Mouse (Mus musculus) 3134 (cell line): ENCODE data around the gene Gpr157.

Source experiments
- DNase-seq: peaks from one replicate; pipeline ENCODE4 v3.0.0-alpha.2; 2011; ENCODE audit warnings: low spot score; ENCODE audit not compliant: insufficient read length; ENCODE audit errors: extremely low read depth

The Gpr157 gene

GRCm38 (mm10) chr4:150068216-150068615, 18.9 kb upstream of the Gpr157 start:
- DNase-seq = peak; percentile 70

GRCm38 (mm10) chr4:150070136-150070535, 17.0 kb upstream of the Gpr157 start:
- peak; percentile 60 for DNase-seq

- DNase-seq = no peak
These were observed 14.6 kb upstream of the Gpr157 start for GRCm38 (mm10) chr4:150072416-150073101.

- DNase-seq = no peak
These were observed 14.1 kb upstream of the Gpr157 start for GRCm38 (mm10) chr4:150073102-150073473.

GRCm38 (mm10) chr4:150075350-150075749, 11.8 kb upstream of the Gpr157 start:
- DNase-seq = no peak

GRCm38 (mm10) chr4:150076147-150076546, 11.0 kb upstream of the Gpr157 start:
- DNase-seq = no peak

GRCm38 (mm10) chr4:150078646-150079045, 8.5 kb upstream of the Gpr157 start:
- no peak for DNase-seq

- no peak for DNase-seq
These were observed 7.9 kb upstream of the Gpr157 start for GRCm38 (mm10) chr4:150079244-150079643.

- no peak for DNase-seq
These were observed 6.7 kb upstream of the Gpr157 start for GRCm38 (mm10) chr4:150080330-150080967.

GRCm38 (mm10) chr4:150085366-150085765, 1.8 kb upstream of the Gpr157 start:
- DNase-seq = no peak

- no peak for DNase-seq
These were observed 364 bp upstream of the Gpr157 start for GRCm38 (mm10) chr4:150086841-150087160.

- no peak for DNase-seq
These were observed 845 bp downstream of the Gpr157 start for GRCm38 (mm10) chr4:150087890-150088530.

GRCm38 (mm10) chr4:150089121-150089520, 2.0 kb downstream of the Gpr157 start:
- DNase-seq = no peak

- DNase-seq = no peak
These were observed 4.9 kb downstream of the Gpr157 start for GRCm38 (mm10) chr4:150091887-150092582.

- DNase-seq = no peak
These were observed 5.4 kb downstream of the Gpr157 start for GRCm38 (mm10) chr4:150092583-150092902.

GRCm38 (mm10) chr4:150093560-150094462, 6.6 kb downstream of the Gpr157 start:
- no peak for DNase-seq

- no peak for DNase-seq
These were observed 7.3 kb downstream of the Gpr157 start for GRCm38 (mm10) chr4:150094463-150094789.

- DNase-seq = no peak
These were observed 9.1 kb downstream of the Gpr157 start for GRCm38 (mm10) chr4:150096309-150096708.

GRCm38 (mm10) chr4:150097847-150098246, 10.7 kb downstream of the Gpr157 start:
- no peak for DNase-seq

- peak; percentile 15 for DNase-seq
These were observed 11.7 kb downstream of the Gpr157 start for GRCm38 (mm10) chr4:150098880-150099279.

- no peak for DNase-seq
These were observed 15.7 kb downstream of the Gpr157 start for GRCm38 (mm10) chr4:150102822-150103221.
